Mouse (Mus musculus) stomach, embryonic 16.5 days (tissue): ENCODE measurements around the gene Supt5. TPM values are rescaled to one million over a fixed set of nuclear protein-coding genes. Genes with fewer than 3 reads are reported as not detected.

Source experiments
- ATAC-seq: fragments of 200-750 bp; cut with Nextera tagmentation; 2 replicates; pipeline ENCODE4 v1.8.0; 2017; ENCODE audit warnings: moderate number of reproducible peaks, moderate TSS enrichment; ENCODE audit not compliant: insufficient read depth, low FRiP score
- H3K27ac ChIP-seq: fragments of 300-500 bp; sonication (generic); 2 replicates; pipeline ENCODE4 v1.5.1; 2014; ENCODE audit warnings: low read length
- H3K27me3 ChIP-seq: fragments of 300-500 bp; sonication (generic); 2 replicates; pipeline ENCODE4 v1.6.1; 2014; ENCODE audit warnings: low read length, control low read depth, mixed read lengths; ENCODE audit not compliant: control insufficient read depth, insufficient read depth
- H3K36me3 ChIP-seq: fragments of 300-500 bp; sonication (generic); 2 replicates; pipeline ENCODE4 v1.6.1; 2014; ENCODE audit warnings: low read length; ENCODE audit not compliant: control insufficient read depth, insufficient read depth
- H3K4me1 ChIP-seq: fragments of 300-500 bp; sonication (generic); 2 replicates; pipeline ENCODE4 v1.6.1; 2014; ENCODE audit warnings: low read length, control low read depth, mixed read lengths; ENCODE audit not compliant: control insufficient read depth, insufficient read depth
- H3K4me2 ChIP-seq: fragments of 300-500 bp; sonication (generic); 2 replicates; pipeline ENCODE4 v1.6.1; 2014; ENCODE audit warnings: low read depth, low read length, mixed read lengths
- H3K4me3 ChIP-seq: fragments of 300-500 bp; sonication (generic); replicated peaks from 2 replicates; pipeline ENCODE4 v1.5.1; 2014; ENCODE audit warnings: mild to moderate bottlenecking, low read length
- H3K9ac ChIP-seq: fragments of 300-500 bp; sonication (generic); 2 replicates; pipeline ENCODE4 v1.6.1; 2014; ENCODE audit warnings: low read length
- H3K9me3 ChIP-seq: fragments of 300-500 bp; sonication (generic); replicated peaks from 2 replicates; pipeline ENCODE4 v1.6.1; 2016; ENCODE audit warnings: low read length, control low read depth; ENCODE audit not compliant: control insufficient read depth
- WGBS: fragments of 180-500 bp; shearing (Covaris S2); extraction: QIAGEN DNeasy Blood & Tissue Kit; methylation state at CpG from one replicate; pipeline ENCODE4 v1.1.7; 2014; 5-methylcytosine and 5-hydroxymethylcytosine counted together
- polyA plus RNA-seq: library from polyadenylated mRNA; unstranded; fragments of >200 nt; fragmentation: Nextera tagmentation; extraction: Ambion mirVana; gene quantifications from 2 replicates; pipeline ENCODE4 v1.2.1, GENCODE M21; 2015

Gene Supt5
- polyA plus RNA-seq, 1 experiment from 2014 or later = 86.7 TPM

- Histone ChIP-seq H3K4me1 (peaks cover 35% of the 10 kb centered on the region), H3K4me2 (peak overlapping the region; percentile 97), H3K36me3 (peaks cover 6% of the 10 kb centered on the region; the same call in 1 of the 2 replicates), H3K27me3 (no peaks in the 10 kb centered on the region), H3K4me3 (peak overlapping the region; percentile 89), H3K27ac (peak overlapping the region; percentile 100), H3K9ac (peak overlapping the region; percentile 79), H3K9me3 (no peaks in the 10 kb centered on the region)
- WGBS = 3% methylated on average over 30 of the region's 30 CpGs
- peak; percentile 14 for ATAC-seq
Measured at GRCm38 (mm10) chr7:28376011-28376771, 37.6 kb upstream of the Supt5 start.

- H3K27me3 ChIP-seq = no peaks in the 10 kb centered on the region
- ATAC-seq = peak; percentile 61
- peaks cover 35% of the 10 kb centered on the region for H3K4me1 ChIP-seq
- peak overlapping the region; percentile 97 for H3K4me2 ChIP-seq
- peak overlapping the region; percentile 100 for H3K27ac ChIP-seq
- no peaks in the 10 kb centered on the region for H3K9me3 ChIP-seq
- H3K36me3 ChIP-seq = peaks cover 6% of the 10 kb centered on the region; the same call in 1 of the 2 replicates
- peak overlapping the region; percentile 79 for H3K9ac ChIP-seq
- H3K4me3 ChIP-seq = peak overlapping the region; percentile 89
- under 1% methylated on average over 35 of the region's 36 CpGs for WGBS
Measured at GRCm38 (mm10) chr7:28375176-28375921, 36.8 kb upstream of the Supt5 start.

- Histone ChIP-seq H3K27ac (peak overlapping the region; percentile 100), H3K4me3 (peak overlapping the region; percentile 89), H3K36me3 (peaks cover 6% of the 10 kb centered on the region; the same call in 1 of the 2 replicates), H3K27me3 (no peaks in the 10 kb centered on the region), H3K9me3 (no peaks in the 10 kb centered on the region), H3K4me2 (peak overlapping the region; percentile 97), H3K9ac (peak overlapping the region; percentile 70), H3K4me1 (peaks cover 35% of the 10 kb centered on the region)
- no peak for ATAC-seq
- 68% methylated on average over 10 of the region's 10 CpGs for WGBS
Measured at GRCm38 (mm10) chr7:28374647-28375046, 36.1 kb upstream of the Supt5 start.

- no peaks in the 10 kb centered on the region for H3K27me3 ChIP-seq
- H3K9me3 ChIP-seq = no peaks in the 10 kb centered on the region
- no peak overlapping the region for H3K4me2 ChIP-seq
- no peak overlapping the region for H3K9ac ChIP-seq
- 77% methylated on average over 7 of the region's 7 CpGs for WGBS
- H3K36me3 ChIP-seq = peaks cover 8% of the 10 kb centered on the region; the same call in 1 of the 2 replicates
- no peak overlapping the region for H3K4me3 ChIP-seq
- H3K4me1 ChIP-seq = peaks cover 33% of the 10 kb centered on the region
- H3K27ac ChIP-seq = peak overlapping the region; percentile 100
- ATAC-seq = no peak
Measured at GRCm38 (mm10) chr7:28373891-28374495, 35.4 kb upstream of the Supt5 start.

GRCm38 (mm10) chr7:28373131-28373581, 34.6 kb upstream of the Supt5 start:
- Histone ChIP-seq H3K4me1 (peaks cover 31% of the 10 kb centered on the region), H3K4me3 (peak overlapping the region; percentile 82), H3K27me3 (no peaks in the 10 kb centered on the region), H3K36me3 (peaks cover 17% of the 10 kb centered on the region), H3K27ac (peak overlapping the region; percentile 97), H3K4me2 (peak overlapping the region; percentile 55), H3K9me3 (no peaks in the 10 kb centered on the region), H3K9ac (peak overlapping the region; percentile 60)
- WGBS = under 1% methylated on average over 9 of the region's 9 CpGs
- 0 out of 2 replicates have a peak, but pooled peaks have one; percentile 0 for ATAC-seq

GRCm38 (mm10) chr7:28372251-28373108, 33.9 kb upstream of the Supt5 start, which contains the start of gene Plekhg2:
TSS of gene Plekhg2 (minus strand) at chr7:28372599.
- peak; percentile 91 for ATAC-seq
- H3K4me1 ChIP-seq = peaks cover 24% of the 10 kb centered on the region
- under 1% methylated on average over 61 of the region's 66 CpGs for WGBS
- no peaks in the 10 kb centered on the region for H3K27me3 ChIP-seq
- peak within 1 kb of the TSS; percentile 97 for H3K27ac ChIP-seq
- H3K4me2 ChIP-seq = peak within 1 kb of the TSS; percentile 80
- H3K36me3 ChIP-seq = peaks cover 17% of the 10 kb centered on the region
- peak within 1 kb of the TSS; percentile 94 for H3K9ac ChIP-seq
- no peaks in the 10 kb centered on the region for H3K9me3 ChIP-seq
- H3K4me3 ChIP-seq = peak within 1 kb of the TSS; percentile 82

GRCm38 (mm10) chr7:28371514-28371989, 33.0 kb upstream of the Supt5 start:
- peak; percentile 1; the same call in 1 of the 2 replicates for ATAC-seq
- H3K9ac ChIP-seq = peak overlapping the region; percentile 94
- peak overlapping the region; percentile 82 for H3K4me3 ChIP-seq
- H3K9me3 ChIP-seq = no peaks in the 10 kb centered on the region
- peaks cover 18% of the 10 kb centered on the region for H3K4me1 ChIP-seq
- no peaks in the 10 kb centered on the region for H3K27me3 ChIP-seq
- H3K27ac ChIP-seq = peak overlapping the region; percentile 97
- under 1% methylated on average over 42 of the region's 43 CpGs for WGBS
- H3K36me3 ChIP-seq = peaks cover 18% of the 10 kb centered on the region
- H3K4me2 ChIP-seq = peak overlapping the region; percentile 80

GRCm38 (mm10) chr7:28370977-28371513, 32.5 kb upstream of the Supt5 start:
- no peak for ATAC-seq
- 3% methylated on average over 11 of the region's 11 CpGs for WGBS
- Histone ChIP-seq H3K27ac (peak overlapping the region; percentile 97), H3K9ac (peak overlapping the region; percentile 94), H3K36me3 (peaks cover 20% of the 10 kb centered on the region), H3K4me1 (peaks cover 18% of the 10 kb centered on the region), H3K9me3 (no peaks in the 10 kb centered on the region), H3K4me2 (peak overlapping the region; percentile 80), H3K4me3 (peak overlapping the region; percentile 82), H3K27me3 (no peaks in the 10 kb centered on the region)
